Mouse (Mus musculus) liver, postnatal 0 days (tissue): ENCODE data around the gene Twist2. TPM values are rescaled to one million over a fixed set of nuclear protein-coding genes. Genes with fewer than 3 reads are reported as not detected.

Experiments used
- ATAC-seq: fragments of 200-750 bp; cut with Nextera tagmentation; 2 replicates; pipeline ENCODE4 v1.8.0; 2017; ENCODE audit warnings: mild to moderate bottlenecking, moderate library complexity
- DNase-seq: peaks from one replicate; pipeline ENCODE4 v3.0.0-alpha.2; 2016
- H3K27ac ChIP-seq: fragments of 300-500 bp; sonication (generic); 2 replicates; pipeline ENCODE4 v1.5.1; 2014; ENCODE audit warnings: antibody characterized with exemption, moderate library complexity, mild to moderate bottlenecking, low read depth
- H3K27me3 ChIP-seq: fragments of 300-500 bp; sonication (generic); 2 replicates; pipeline ENCODE4 v1.6.1; 2014; ENCODE audit warnings: low read length, control low read depth, mixed read lengths; ENCODE audit not compliant: insufficient read depth
- H3K36me3 ChIP-seq: fragments of 300-500 bp; sonication (generic); replicated peaks from 2 replicates; pipeline ENCODE4 v1.6.1; 2014; ENCODE audit warnings: mild to moderate bottlenecking, control low read depth, low read length, moderate library complexity, mixed read lengths; ENCODE audit not compliant: insufficient read depth
- H3K4me1 ChIP-seq: fragments of 300-500 bp; sonication (generic); 2 replicates; pipeline ENCODE4 v1.6.1; 2014; ENCODE audit warnings: antibody characterized with exemption, mild to moderate bottlenecking, control low read depth; ENCODE audit not compliant: insufficient read depth
- H3K4me2 ChIP-seq: fragments of 300-500 bp; sonication (generic); 2 replicates; pipeline ENCODE4 v1.6.1; 2014; ENCODE audit warnings: low read depth, mild to moderate bottlenecking, low read length, moderate library complexity, mixed read lengths
- H3K4me3 ChIP-seq: fragments of 300-500 bp; sonication (generic); 2 replicates; pipeline ENCODE4 v1.5.1; 2014; ENCODE audit warnings: low read depth, low read length
- H3K9ac ChIP-seq: fragments of 300-500 bp; sonication (generic); replicated peaks from 2 replicates; pipeline ENCODE4 v1.6.1; 2014; ENCODE audit warnings: mild to moderate bottlenecking, moderate library complexity
- H3K9me3 ChIP-seq: fragments of 300-500 bp; sonication (generic); 2 replicates; pipeline ENCODE4 v1.6.1; 2016; ENCODE audit warnings: mild to moderate bottlenecking, control low read depth, low read length, mixed read lengths
- CTCF ChIP-seq: sonication (generic); IDR thresholded peaks from 2 replicates; pipeline ENCODE4 v1.5.1; 2016; ENCODE audit warnings: antibody characterized with exemption, low read depth
- EP300 ChIP-seq: IDR thresholded peaks from 2 replicates; pipeline ENCODE4 v1.6.1; 2016; ENCODE audit warnings: antibody characterized with exemption, low read depth, mild to moderate bottlenecking
- WGBS: fragments of 180-500 bp; shearing (Covaris S2); extraction: QIAGEN DNeasy Blood & Tissue Kit; methylation state at CpG from one replicate; pipeline ENCODE4 v1.1.7; 2014; ENCODE audit not compliant: insufficient replicate concordance; 5-methylcytosine and 5-hydroxymethylcytosine counted together
- polyA plus RNA-seq: library from polyadenylated mRNA; unstranded; fragments of >200 nt; fragmentation: Nextera tagmentation; extraction: Ambion mirVana; gene quantifications from 2 replicates; pipeline ENCODE4 v1.2.1, GENCODE M21; 2015

Twist2 gene
- polyA plus RNA-seq, 1 experiment from 2014 or later = 0.11 TPM

GRCm38 (mm10) chr1:91875042-91875720 lies 73.9 kb downstream of the Twist2 start:
- 70% methylated on average over 7 of the region's 7 CpGs for WGBS
- ATAC-seq = no peak
- no peak for DNase-seq

GRCm38 (mm10) chr1:91878696-91879095 lies 77.4 kb downstream of the Twist2 start:
- no peaks in the 10 kb centered on the region for H3K27me3 ChIP-seq
- no peak for TF ChIP-seq CTCF
- TF ChIP-seq EP300 = no peak
- H3K36me3 ChIP-seq = no peaks in the 10 kb centered on the region
- H3K4me3 ChIP-seq = no peak overlapping the region
- H3K9me3 ChIP-seq = no peaks in the 10 kb centered on the region
- ATAC-seq (no peak), DNase-seq (no peak)
- H3K27ac ChIP-seq = no peak overlapping the region
- H3K9ac ChIP-seq = no peak overlapping the region
- no peak overlapping the region for H3K4me2 ChIP-seq
- no peaks in the 10 kb centered on the region; the same call in 1 of the 2 replicates for H3K4me1 ChIP-seq
- WGBS = 39% methylated on average over 5 of the region's 5 CpGs

More at GRCm38 (mm10) chr1:91875042-91875720, 73.9 kb downstream of the Twist2 start:
- Histone ChIP-seq H3K27ac (no peak overlapping the region), H3K27me3 (no peaks in the 10 kb centered on the region), H3K4me1 (peaks cover 6% of the 10 kb centered on the region; the same call in 1 of the 2 replicates), H3K4me3 (no peak overlapping the region), H3K9me3 (no peaks in the 10 kb centered on the region), H3K4me2 (no peak overlapping the region), H3K36me3 (no peaks in the 10 kb centered on the region), H3K9ac (no peak overlapping the region)
- TF ChIP-seq CTCF (no peak), EP300 (no peak)

DNA sequence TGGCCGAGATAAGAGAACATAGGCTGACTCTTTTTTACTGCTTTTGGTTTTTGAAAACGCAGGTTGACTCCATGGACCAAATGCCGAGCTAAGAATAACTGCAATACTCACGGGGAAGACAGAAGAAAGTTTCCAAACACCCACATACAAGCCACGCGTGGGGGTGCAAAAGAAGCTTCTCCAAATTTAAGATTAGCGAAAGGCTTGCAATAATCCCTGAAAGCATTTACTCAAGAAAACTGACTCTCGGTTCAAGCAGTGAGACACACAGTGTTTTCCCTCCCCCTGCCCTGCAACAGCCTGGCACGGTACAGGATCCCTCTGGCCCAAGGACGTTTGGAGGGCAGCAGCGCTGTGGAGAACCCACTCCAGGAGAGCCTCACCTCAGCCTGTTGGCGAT lies 78.9 kb downstream of the Twist2 start:
- H3K4me3 ChIP-seq = no peak overlapping the region
- H3K4me1 ChIP-seq = no peaks in the 10 kb centered on the region; the same call in 1 of the 2 replicates
- 77% methylated on average over 12 of the region's 12 CpGs for WGBS
- no peak for DNase-seq
- no peaks in the 10 kb centered on the region for H3K27me3 ChIP-seq
- TF ChIP-seq EP300 (no peak), CTCF (no peak)
- no peaks in the 10 kb centered on the region for H3K36me3 ChIP-seq
- no peak for ATAC-seq
- H3K9me3 ChIP-seq = no peaks in the 10 kb centered on the region
- H3K27ac ChIP-seq = no peak overlapping the region
- no peak overlapping the region for H3K9ac ChIP-seq
- H3K4me2 ChIP-seq = no peak overlapping the region

DNA sequence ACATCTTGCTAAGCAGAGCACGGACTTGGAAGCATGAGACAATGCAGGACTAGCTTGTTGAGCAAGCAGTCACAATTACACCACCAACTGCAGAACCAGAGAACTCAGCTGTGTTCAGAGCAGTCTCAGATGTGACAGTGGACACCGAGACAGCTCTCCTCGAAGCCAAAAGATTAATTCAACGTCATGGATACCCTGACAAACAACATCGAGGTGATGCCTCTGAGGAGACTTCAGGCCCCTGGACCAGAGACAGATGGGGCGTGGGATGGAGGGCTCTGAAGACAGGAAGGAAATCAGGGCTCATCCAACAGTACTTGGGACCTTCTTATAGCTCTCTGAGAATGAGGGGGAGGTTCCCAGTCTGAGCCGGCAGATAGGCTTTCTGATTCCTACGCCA lies 79.6 kb downstream of the Twist2 start:
- Histone ChIP-seq H3K36me3 (no peaks in the 10 kb centered on the region), H3K27ac (no peak overlapping the region), H3K27me3 (no peaks in the 10 kb centered on the region), H3K9me3 (no peaks in the 10 kb centered on the region), H3K4me1 (no peaks in the 10 kb centered on the region; the same call in 1 of the 2 replicates), H3K4me3 (no peak overlapping the region), H3K9ac (no peak overlapping the region), H3K4me2 (no peak overlapping the region)
- ATAC-seq (no peak), DNase-seq (no peak)
- TF ChIP-seq EP300 (no peak), CTCF (no peak)
- WGBS = 55% methylated on average over 8 of the region's 8 CpGs

DNA sequence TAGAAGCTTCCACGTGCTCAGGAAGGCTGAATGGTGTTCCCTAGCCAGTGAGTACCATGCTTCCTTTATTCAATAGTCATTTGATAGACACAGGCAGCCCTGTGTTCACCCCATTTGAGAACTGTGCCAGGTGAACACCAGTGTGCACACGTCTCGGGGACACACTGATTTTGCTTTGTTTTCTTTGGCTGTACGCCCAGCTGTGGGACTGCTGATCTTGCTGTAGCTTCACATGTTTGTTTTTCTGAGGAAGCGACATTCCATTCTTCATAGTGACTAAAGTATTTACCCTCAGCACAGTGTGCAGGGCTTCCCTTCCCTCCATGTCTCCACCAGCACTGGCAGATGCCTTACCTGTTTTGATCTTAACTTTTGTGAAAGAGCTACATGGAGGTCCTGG lies 81.9 kb downstream of the Twist2 start:
- no peaks in the 10 kb centered on the region; the same call in 1 of the 2 replicates for H3K4me1 ChIP-seq
- H3K27me3 ChIP-seq = no peaks in the 10 kb centered on the region
- no peak overlapping the region for H3K4me3 ChIP-seq
- H3K9ac ChIP-seq = no peak overlapping the region
- WGBS = 50% methylated on average over 5 of the region's 5 CpGs
- TF ChIP-seq EP300 (no peak; the same call in 1 of the 2 replicates), CTCF (no peak)
- ATAC-seq = peak; percentile 96
- H3K4me2 ChIP-seq = no peak overlapping the region
- H3K9me3 ChIP-seq = no peaks in the 10 kb centered on the region
- DNase-seq = peak; percentile 71
- peak overlapping the region; percentile 35; the same call in 1 of the 2 replicates for H3K27ac ChIP-seq
- no peaks in the 10 kb centered on the region for H3K36me3 ChIP-seq

DNA sequence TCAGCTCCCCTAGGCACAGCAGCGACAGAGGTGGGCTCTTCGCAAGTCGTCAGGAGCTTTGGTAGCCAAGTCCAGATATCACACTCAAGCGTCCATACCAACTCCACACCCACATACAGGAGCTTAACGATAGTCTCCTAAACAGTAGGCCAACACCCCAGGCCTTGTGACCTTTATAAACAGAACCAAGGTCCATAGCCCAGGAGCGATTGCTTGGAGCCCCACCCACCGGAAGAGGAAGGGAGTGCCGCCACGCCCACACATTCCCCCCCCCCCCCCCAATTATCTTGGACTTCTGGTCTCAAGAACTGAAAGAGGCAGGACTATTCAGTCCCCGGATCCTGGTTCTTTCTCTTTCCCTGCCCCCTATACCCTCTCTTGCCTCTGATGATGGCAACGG lies 92.3 kb downstream of the Twist2 start:
- WGBS = 82% methylated on average over 11 of the region's 11 CpGs
- DNase-seq = no peak
- Histone ChIP-seq H3K27ac (no peak overlapping the region), H3K27me3 (no peaks in the 10 kb centered on the region), H3K4me3 (no peak overlapping the region), H3K9me3 (no peaks in the 10 kb centered on the region), H3K4me1 (no peaks in the 10 kb centered on the region), H3K9ac (no peak overlapping the region), H3K4me2 (no peak overlapping the region), H3K36me3 (no peaks in the 10 kb centered on the region)
- ATAC-seq = no peak
- TF ChIP-seq CTCF (no peak), EP300 (no peak)
